ENCODE assay signal across 13 mouse cellular contexts in the genomic region with DNA sequence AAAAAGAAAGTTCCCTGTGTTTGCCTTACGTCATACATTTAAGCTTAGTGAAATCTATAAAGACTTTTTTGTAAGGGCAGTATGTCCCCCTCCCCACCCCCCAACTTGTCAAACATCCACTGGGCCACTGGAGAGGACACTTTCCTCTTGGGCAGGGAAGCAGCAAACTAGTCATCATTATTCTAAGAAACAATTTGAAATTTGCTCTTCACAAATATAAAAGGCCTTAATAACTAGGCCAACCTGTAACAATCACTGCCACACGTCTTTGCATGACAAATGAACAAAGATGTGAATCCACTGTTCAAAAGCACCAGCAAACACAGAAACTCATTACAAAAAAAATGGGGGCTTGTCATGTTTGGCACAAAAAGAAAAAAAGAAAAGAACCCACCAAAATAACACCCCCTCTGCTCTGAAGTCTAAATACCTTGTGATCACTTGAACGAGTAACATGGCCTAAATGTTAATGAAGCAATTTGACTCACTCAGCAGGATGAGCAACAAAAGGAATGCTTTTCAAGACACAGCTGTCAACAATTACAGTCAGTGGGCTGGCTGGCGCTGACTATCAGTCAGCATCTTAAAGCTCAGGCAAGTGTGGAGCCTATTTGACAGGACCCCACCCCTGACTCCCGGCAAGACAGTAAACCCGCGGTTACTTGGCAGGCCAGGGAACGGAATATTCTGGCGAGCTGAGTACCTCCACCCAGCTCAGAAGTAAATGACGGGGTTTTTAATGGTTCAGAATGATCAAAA.
DNase-seq lines count a peak whose midpoint lies in the region; ATAC-seq and TF ChIP-seq lines count a peak whose summit lies in the region.
"Had no signal": no experiment of that assay in that cellular context is flagged by ENCODE, and none has a peak within 500 bp of the region (broad histone marks: within the 10 kb centered on the region; RNA-seq: fewer than 3 reads in every experiment).

No protein-coding gene starts in this region.

- H3K27ac ChIP-seq in ES-Bruce4 (ENCODE audit: insufficient read depth, low read length) (no peak overlapping the region), ES-E14 (ENCODE audit: insufficient read depth, low read depth, low read length, poor library complexity, severe bottlenecking) (no peak overlapping the region)
- H3K27ac ChIP-seq in embryonic facial prominence, embryonic 12.5 days, result 0 out of 2 replicates have a peak overlapping the region, but pooled peaks have one; percentile 36
- H3K27ac ChIP-seq in hindbrain, embryonic 15.5 days (replicated peaks), result no peak overlapping the region
- no peak overlapping the region for H3K27ac ChIP-seq in left cerebral cortex, adult 2 months
- H3K27ac ChIP-seq: heart, embryonic 10.5 days; macrophage; neural tube, embryonic 12.5 days had no signal

- no peak overlapping the region for H3K9ac ChIP-seq in ES-Bruce4 (ENCODE audit: low read depth, poor library complexity, severe bottlenecking)
- no peak overlapping the region for H3K9ac ChIP-seq in ES-E14 (ENCODE audit: insufficient read depth, low read depth, low read length, poor library complexity, severe bottlenecking)
- H3K9ac ChIP-seq in embryonic facial prominence, embryonic 12.5 days, result no peak overlapping the region
- no peak overlapping the region for H3K9ac ChIP-seq in hindbrain, embryonic 15.5 days
- H3K9ac ChIP-seq: neural tube, embryonic 12.5 days had no signal

- H3K4me3 ChIP-seq in ES-Bruce4 (ENCODE audit: low read depth, low read length) (no peak overlapping the region), ES-E14 (ENCODE audit: insufficient read depth in 1 of 2, low read depth in 1 of 2, low read length in 2 of 2, poor library complexity in 1 of 2, severe bottlenecking in 1 of 2) (no peak overlapping the region)
- H3K4me3 ChIP-seq in embryonic facial prominence, embryonic 12.5 days, result no peak overlapping the region
- H3K4me3 ChIP-seq in hindbrain, embryonic 15.5 days, result no peak overlapping the region
- no peak overlapping the region for H3K4me3 ChIP-seq in left cerebral cortex, adult 2 months
- H3K4me3 ChIP-seq: heart, embryonic 10.5 days; neural tube, embryonic 12.5 days had no signal

- no peak for TF ChIP-seq CTCF in ES-Bruce4 (IDR thresholded peaks at IDR 0.05; ENCODE audit: low read depth, low read length)
- no peak for TF ChIP-seq CTCF in left cerebral cortex, adult 2 months (IDR thresholded peaks at IDR 0.05)

- no peak overlapping the region for H3K4me2 ChIP-seq in embryonic facial prominence, embryonic 12.5 days (replicated peaks)
- no peak overlapping the region for H3K4me2 ChIP-seq in hindbrain, embryonic 15.5 days
- H3K4me2 ChIP-seq: liver, embryonic 11.5 days; neural tube, embryonic 12.5 days had no signal

- no peak; the same call in 1 of the 2 replicates for ATAC-seq in embryonic facial prominence, embryonic 12.5 days (ENCODE audit: insufficient number of reproducible peaks, insufficient read depth, low FRiP score, low TSS enrichment)
- ATAC-seq in hindbrain, embryonic 15.5 days (ENCODE audit: low FRiP score, low read depth), result peak; percentile 48; the same call in 1 of the 2 replicates
- ATAC-seq in megakaryocyte-erythroid progenitor cell, adult 5-6 weeks (replicated peaks; ENCODE audit: low FRiP score, low TSS enrichment, poor library complexity, severe bottlenecking), result no peak
- ATAC-seq: intestine, embryonic 16.5 days had no signal

- intact Hi-C loops in left cerebral cortex, adult 2 months (cut with DNase I), result no loop called here

- TF ChIP-seq EP300 in ES-Bruce4 (IDR thresholded peaks at IDR 0.05; ENCODE audit: insufficient read depth, low read depth, low read length), result 0 out of 2 replicates have a peak, but pooled peaks have one; percentile 17

- no peaks in the 10 kb centered on the region for H3K36me3 ChIP-seq in ES-Bruce4 (ENCODE audit: control insufficient read depth, insufficient read depth, low read length, poor library complexity, severe bottlenecking)
- H3K36me3 ChIP-seq in ES-E14 (ENCODE audit: control insufficient read depth, insufficient read depth, low read length, poor library complexity, severe bottlenecking), result no peaks in the 10 kb centered on the region
- no peaks in the 10 kb centered on the region for H3K36me3 ChIP-seq in embryonic facial prominence, embryonic 12.5 days
- no peaks in the 10 kb centered on the region for H3K36me3 ChIP-seq in hindbrain, embryonic 15.5 days
- H3K36me3 ChIP-seq: heart, embryonic 10.5 days; neural tube, embryonic 12.5 days had no signal

- H3K27me3 ChIP-seq in ES-Bruce4 (ENCODE audit: control insufficient read depth, insufficient read depth, low read length, poor library complexity, severe bottlenecking), result no peaks in the 10 kb centered on the region
- H3K27me3 ChIP-seq in embryonic facial prominence, embryonic 12.5 days, result no peaks in the 10 kb centered on the region
- no peaks in the 10 kb centered on the region for H3K27me3 ChIP-seq in hindbrain, embryonic 15.5 days
- H3K27me3 ChIP-seq: neural tube, embryonic 12.5 days had no signal

- TF ChIP-seq POLR2A in ES-Bruce4 (IDR thresholded peaks at IDR 0.05; ENCODE audit: insufficient read depth, low read length), result no peak

- DNase-seq in ES-E14 (ENCODE audit: low read depth, low spot score), result no peak
- no peak for DNase-seq in layer of hippocampus, adult 11-12 months (ENCODE audit: low spot score)
- DNase-seq in left cerebral cortex, adult 2 months (ENCODE audit: extremely low spot score in 1 of 2, low spot score in 2 of 2), result no peak
- DNase-seq: cerebellum, adult 9-11 months had no signal

- WGBS in embryonic facial prominence, embryonic 12.5 days, result 20% methylated on average over 10 of the region's 10 CpGs
- WGBS in hindbrain, embryonic 15.5 days, result 15% methylated on average over 10 of the region's 10 CpGs

- in situ Hi-C loops in ES-E14 (cut with MboI; ENCODE audit: low sequenced_read_pairs in 2 of 2, unreplicated experiment in 2 of 2), result no loop called here

- H3K4me1 ChIP-seq in ES-Bruce4 (ENCODE audit: control insufficient read depth, insufficient read depth, low read length), result peaks cover 7% of the 10 kb centered on the region
- peaks cover 0 to 5% of the 10 kb centered on the region in 2 experiments; a peak in 2 of 4 replicates for H3K4me1 ChIP-seq in ES-E14 (ENCODE audit: control insufficient read depth in 2 of 2, insufficient read depth in 2 of 2, low read length in 2 of 2, poor library complexity in 1 of 2)
- no peaks in the 10 kb centered on the region for H3K4me1 ChIP-seq in embryonic facial prominence, embryonic 12.5 days
- 0 out of 2 replicates have a peak, but pooled peaks cover 3% of the 10 kb centered on the region for H3K4me1 ChIP-seq in hindbrain, embryonic 15.5 days (replicated peaks)
- H3K4me1 ChIP-seq: heart, embryonic 10.5 days; neural tube, embryonic 12.5 days had no signal

- H3K9me3 ChIP-seq in ES-Bruce4 (replicated peaks; ENCODE audit: control insufficient read depth, insufficient read depth, low read length, poor library complexity, severe bottlenecking) (no peaks in the 10 kb centered on the region), ES-E14 (ENCODE audit: control insufficient read depth, insufficient read depth, low read depth, low read length) (no peaks in the 10 kb centered on the region)
- H3K9me3 ChIP-seq in embryonic facial prominence, embryonic 12.5 days, result no peaks in the 10 kb centered on the region
- H3K9me3 ChIP-seq in hindbrain, embryonic 15.5 days, result no peaks in the 10 kb centered on the region
- H3K9me3 ChIP-seq: heart, embryonic 10.5 days; neural tube, embryonic 12.5 days had no signal

TF ChIP-seq in ES-E14, 5 proteins besides CTCF, POLR2A, EP300 and RAD21:
- TF ChIP-seq HCFC1 (IDR thresholded peaks at IDR 0.05; ENCODE audit: borderline replicate concordance, insufficient read depth, low read length) (no peak), MAFK (IDR thresholded peaks at IDR 0.05; ENCODE audit: insufficient read depth, low read depth, low read length) (peak; percentile 45; the same call in 1 of the 2 replicates)
